Mouse (Mus musculus): ENCODE measurements around the gene Bckdha.

Gene Bckdha

DNA sequence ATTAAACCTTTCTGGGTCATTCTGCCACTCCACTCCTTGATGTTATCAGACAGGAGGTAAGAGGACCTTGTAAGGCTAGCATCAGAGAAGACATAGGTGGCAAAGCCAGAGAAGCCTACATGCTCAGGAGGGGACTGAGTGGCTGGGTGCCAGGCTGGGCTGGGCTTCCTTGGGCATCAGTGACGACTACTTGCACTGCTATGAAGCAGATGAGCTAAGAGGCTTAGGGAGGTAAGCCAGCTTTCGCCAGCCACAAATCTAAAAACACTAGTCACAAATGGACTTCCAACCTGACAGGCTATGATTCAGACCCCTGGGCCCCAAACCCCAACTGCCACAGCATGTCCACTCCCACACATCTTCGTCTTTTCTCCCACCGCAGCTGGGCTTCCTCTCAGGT is 14.2 kb downstream of the Bckdha start:
- DNase-seq (ENCODE audit: low spot score): no peak

DNA sequence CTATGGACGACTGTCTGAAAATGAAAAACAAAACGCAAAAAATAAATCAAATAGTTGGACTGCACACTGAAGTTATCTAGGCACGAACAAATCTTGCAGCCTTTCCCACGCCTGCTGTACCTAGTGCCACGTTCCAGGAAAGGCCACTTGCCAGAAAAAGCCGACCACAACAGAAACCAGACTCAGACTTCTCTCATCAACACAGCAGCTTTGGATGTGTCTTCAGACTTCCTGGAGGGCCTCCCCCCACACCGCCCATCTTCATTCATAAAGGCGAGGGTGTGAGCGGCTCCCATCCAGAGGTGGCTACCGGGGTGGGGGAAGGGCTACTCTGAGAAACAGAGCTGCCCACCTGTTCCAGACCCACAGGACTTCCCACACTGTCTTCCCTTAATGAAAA is 14.6 kb downstream of the Bckdha start:
- no peak for DNase-seq (ENCODE audit: low spot score)

DNA sequence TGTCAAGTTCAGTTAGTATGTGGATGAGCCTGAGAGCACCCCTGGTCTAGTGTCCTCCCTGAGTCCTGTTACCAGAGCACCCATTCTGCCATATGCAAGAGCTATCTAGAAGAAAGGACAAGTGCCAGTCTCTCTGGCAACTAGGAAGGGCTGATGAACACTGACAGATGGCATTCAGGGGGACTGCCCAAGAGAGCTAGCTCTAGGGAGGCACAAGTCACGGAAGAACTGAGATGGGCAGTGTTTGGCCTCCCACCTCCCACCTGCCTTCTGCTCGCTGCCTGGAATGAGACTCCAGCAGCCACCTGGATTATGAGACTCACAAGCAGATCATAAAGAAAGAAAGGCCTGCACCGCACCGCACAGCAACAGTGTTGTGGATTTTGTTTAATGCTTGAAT is 19.0 kb downstream of the Bckdha start:
- no peak for DNase-seq (ENCODE audit: low spot score)

DNA sequence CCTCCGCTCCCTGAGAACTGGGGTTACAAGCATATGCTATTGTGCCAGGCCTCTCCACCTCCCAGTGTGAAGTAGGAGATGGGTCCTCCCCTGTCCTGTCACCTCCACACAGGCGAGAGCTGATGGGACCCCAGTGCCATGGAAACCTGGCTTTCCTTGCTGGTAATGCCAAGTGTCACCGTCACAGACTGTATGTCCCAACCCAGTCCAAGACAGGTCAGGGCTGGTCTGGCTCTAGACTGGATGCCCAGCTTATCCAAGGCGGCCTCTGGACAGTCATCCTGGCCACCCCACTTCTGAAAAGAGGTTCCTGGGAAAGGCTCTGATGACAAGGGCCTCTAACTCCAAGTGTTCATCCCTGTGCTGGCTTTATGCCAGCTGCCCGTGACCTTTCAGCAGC is 21.7 kb downstream of the Bckdha start:
- no peak for DNase-seq (ENCODE audit: low spot score)

DNA sequence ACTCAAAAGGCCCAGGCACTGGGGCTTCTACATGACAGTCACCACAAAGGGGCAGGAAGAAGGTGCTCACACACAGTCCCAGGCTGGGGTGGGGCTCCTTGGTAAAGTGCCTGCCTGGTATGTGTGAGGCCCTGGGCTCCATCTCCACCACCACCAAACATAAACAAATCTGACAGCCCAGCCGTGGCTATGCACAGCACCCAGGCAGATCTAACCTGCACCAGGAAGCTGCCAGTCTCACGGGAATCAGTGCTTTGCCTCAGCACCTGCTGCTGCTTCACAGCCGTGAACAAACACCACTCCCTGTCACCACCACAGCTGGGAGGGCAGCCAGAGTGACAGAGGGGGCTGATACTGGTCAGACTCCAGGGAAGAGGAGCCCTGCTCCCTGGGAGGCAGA is 22.4 kb downstream of the Bckdha start:
- no peak for DNase-seq (ENCODE audit: low spot score)

DNA sequence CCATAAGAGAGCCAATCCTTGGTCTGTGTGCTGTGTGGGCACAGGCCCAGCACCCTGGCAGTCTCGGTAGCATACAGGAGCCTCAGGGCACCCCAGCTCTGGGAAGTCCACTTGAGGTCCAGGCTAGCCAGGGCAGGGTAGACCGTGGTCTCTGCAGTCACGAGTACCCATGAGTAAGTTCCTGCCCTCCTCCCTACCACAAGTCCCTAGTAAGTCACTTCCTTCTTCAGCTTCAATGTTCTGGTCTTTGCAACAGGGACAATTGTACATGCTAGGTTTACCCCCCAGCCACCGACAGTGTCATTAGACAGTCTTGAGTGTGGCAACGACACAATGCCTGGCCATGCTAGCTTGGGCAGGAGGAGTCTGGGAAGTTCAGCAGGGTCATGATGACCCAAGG is 26.1 kb downstream of the Bckdha start:
- no peak for DNase-seq (ENCODE audit: low spot score)

DNA sequence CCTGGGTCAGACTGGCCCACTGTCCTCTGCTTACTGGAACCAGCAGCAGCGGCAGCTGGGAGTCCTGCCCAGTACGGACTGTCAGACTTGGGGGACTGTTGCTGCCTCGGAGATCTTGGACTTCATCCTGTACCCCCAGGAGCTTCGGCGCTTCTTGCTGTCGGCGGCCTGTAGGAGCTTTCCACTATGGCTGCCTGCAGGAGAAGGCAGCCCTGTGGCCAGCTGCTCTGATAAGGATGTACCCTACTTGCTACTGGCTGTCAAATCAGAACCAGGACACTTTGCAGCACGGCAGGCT is 30.5 kb downstream of the Bckdha start:
- no peak for DNase-seq (ENCODE audit: low spot score)

DNA sequence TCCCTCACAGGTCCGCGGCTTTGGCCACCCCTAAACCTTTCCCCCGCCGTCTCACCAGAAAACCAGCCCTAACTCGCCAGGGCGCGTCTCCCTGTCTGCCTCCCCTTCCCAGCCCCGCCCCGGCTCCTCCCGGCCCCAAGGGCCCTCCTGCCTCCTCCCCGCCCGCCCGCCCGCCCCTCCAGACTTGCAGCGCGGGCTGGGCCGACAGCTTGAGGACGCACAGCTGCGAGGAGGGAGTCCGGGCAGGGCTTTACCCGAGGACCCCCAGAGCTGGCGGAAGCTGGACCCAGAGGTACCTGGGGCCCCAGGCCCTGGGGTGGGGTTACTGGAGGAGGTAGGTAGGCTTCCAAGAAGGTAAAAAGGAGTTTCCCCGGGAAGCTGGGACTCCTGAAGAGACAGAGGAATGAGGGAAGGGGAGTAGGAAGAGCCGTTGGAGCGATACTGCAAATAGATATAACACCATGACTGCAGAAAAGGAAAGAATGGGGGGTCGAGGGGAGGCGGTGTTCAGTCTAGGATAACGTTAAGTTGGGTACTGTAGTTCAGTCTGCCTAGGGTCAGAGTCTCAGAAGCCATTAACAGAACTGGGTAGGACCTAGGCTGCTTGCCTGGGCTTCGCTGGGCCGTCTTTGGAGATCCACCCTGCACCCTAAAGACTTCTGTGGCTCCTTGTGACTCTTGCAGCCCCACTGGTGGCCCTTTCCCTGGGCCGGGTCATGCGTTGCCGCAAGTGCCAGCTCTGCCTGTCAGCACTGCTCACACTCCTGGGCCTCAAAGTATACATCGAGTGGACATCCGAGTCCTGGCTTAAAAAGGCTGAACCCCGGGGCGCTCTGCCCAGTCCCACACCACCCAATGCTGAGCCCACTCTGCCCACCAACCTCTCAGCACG is 31.1 kb downstream of the Bckdha start:
- peak; percentile 80 for DNase-seq (ENCODE audit: low spot score)

DNA sequence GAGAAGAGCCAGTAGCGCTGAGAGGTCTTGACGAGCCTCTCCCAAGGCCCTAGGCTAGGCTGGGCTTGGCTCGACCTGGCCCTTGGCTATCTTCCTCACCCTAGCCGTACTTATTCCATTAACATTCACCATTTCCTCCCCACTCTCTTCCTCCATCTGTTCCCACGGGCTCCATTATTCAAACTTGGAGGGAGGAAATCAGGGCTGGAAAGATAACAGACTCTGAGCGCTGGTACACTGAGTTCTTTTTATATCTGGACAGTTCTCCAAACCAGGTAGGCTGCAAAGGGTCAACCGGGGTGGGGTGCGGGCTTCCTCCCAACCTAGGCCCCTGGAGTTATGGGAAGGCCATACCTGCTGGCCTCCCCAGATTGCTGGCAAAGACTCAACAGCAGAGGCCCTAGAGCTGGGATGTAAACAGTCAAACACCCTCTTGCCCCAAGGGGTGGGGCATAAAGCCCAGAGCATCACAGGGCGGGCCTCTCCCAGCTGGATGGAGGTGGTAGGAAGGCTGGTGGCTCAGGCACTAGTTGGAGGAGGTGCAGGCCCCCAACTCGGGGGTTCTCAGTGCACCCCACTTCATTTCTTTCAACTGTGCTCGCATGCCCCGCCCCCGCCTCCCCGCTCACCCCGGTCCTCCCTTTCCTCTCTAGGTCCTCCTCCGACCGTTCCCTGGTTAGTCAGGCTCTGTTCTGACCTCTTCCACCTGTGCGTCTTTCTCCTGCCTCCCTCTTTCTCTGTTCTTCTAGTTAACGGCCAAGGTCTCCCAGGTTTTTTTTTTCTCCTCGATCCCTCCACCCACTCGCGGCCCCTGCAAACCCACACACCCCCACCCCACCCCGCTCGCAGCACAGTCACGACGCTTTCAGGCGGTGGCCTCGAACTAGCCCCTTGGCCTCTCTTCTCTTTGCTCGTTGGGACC is 32.0 kb downstream of the Bckdha start, which contains the start of gene B3gnt8:
Gene B3gnt8 (plus strand): TSS at position 146 of the 922 bp plus-strand sequence.
- peak; percentile 50 for DNase-seq (ENCODE audit: low spot score)

DNA sequence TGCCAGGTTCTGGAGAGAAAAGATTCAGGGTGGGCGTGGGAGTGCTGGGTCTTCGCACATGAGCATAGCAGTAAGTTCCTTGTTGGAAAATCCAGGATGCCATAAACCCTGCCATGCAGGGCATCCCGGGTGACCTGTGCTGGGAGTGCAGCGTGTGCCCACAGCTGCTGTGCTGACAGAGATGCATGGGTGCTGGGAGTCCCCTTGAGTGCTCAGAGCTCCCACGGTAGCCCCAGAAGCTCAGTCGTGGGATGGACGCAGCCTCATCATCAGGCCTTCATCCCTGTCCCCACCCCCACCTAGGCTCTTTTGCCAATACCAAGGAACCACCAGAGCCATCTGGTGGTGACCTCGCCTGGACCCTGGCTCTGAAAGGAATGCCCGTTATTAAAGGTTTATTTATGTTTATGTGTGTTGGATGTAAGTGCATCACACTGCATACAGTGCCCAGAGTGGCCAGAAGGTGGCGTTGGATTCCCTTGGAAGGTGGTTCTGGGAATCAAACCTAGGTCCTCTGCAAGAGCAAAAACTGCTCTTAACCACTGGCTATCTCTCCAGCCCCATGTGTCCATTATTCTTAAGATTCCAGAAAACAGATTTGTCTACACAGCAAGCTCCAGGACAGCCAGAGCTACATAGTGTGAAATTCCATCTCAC is 33.1 kb downstream of the Bckdha start:
- no peak for DNase-seq (ENCODE audit: low spot score)

DNA sequence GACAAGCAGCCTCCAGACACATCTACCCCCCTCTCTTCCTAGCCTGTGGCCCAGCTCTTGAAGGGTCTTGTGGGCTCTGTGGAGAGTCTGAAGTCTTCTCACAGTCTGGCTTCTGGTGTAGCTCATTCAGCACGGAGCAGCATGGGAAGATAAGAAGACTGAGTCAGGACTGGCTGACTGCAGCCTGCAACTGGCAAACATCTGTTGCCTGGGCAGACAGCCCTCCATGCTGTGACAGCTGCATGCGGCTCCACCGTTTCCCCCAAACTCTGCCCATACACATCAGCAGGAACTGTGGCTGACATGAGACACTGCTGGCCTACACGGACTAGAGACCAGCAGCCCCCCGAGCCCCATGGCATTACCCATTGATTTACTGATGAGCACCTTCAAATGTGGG is 33.9 kb downstream of the Bckdha start:
- no peak for DNase-seq (ENCODE audit: low spot score)

DNA sequence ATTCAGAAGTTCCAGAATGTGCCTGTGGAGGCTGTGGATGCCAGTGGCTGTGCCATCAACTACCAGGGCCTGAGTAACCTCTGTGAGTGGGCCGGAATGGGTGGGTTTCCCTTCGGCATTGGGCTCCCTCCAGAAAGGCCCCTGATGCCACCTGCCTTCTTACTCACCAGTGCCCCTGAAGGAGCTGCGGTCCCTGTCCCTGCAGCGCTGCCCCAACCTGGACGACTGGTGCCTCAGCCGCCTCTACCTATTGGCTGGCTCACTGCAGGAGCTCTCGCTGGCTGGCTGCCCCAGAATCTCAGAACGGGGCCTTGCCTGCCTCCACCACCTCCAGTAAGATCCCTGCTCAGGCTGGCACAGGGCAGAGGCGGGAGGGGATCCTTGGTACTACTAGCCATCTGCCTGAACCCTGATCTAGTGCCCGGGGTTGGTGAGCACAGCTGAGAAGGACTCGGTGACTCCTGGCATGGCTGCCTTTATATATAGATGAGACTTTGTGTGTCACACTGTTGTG is 34.9 kb downstream of the Bckdha start:
- no peak for DNase-seq (ENCODE audit: low spot score)

DNA sequence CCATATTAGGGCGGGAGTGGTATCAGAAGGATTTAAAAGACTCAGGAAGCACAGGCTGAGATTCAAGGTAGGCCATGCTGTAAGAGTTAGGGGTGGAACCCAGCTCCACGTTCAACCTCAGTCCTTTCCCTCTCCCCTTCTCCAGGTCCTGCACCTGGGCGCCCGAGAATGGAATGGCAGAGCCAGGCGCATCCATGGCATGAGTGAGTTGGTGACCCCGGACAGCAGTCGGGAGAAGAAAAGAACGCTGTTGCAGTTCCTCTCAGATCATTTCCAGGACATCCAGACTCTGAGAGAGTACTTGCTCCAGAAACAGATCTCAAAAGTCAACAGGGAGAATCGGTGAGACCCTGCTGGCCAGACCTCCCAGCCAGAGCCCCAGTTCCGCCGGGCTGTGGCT is 38.0 kb downstream of the Bckdha start:
- no peak for DNase-seq (ENCODE audit: low spot score)

DNA sequence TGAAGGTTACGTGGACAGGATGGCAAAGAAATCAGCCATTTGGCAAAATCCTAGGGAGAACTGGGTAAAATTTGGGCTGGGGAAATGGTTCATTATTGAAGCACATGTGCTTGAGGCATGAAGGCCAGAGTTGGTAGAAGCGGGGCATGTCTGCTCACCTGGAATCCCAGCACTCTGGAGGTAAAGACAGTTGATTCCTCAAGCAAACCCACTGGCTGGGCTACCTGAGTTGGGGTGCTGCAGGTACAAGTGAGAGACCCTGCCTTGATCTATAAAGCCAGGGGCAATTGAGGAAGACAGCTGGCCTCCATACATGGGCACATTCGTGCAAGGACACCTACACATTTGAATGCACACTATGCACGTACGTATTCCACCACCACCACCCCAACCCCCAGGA is 38.7 kb downstream of the Bckdha start:
- DNase-seq (ENCODE audit: low spot score): no peak

DNA sequence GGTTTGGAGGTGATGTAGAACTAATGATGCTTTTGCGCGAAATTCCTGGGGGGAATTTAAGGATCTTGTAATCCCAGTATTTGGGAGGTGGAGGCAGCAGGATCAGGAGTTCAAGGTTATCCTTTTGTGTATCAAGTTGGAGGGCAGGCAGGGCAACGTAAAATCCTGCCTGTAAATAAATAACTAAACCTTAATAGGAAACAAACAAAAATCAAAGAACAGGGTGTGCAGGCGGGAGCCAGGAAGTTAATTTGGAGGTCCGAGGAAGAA is 39.1 kb downstream of the Bckdha start:
- no peak for DNase-seq (ENCODE audit: low spot score)

DNA sequence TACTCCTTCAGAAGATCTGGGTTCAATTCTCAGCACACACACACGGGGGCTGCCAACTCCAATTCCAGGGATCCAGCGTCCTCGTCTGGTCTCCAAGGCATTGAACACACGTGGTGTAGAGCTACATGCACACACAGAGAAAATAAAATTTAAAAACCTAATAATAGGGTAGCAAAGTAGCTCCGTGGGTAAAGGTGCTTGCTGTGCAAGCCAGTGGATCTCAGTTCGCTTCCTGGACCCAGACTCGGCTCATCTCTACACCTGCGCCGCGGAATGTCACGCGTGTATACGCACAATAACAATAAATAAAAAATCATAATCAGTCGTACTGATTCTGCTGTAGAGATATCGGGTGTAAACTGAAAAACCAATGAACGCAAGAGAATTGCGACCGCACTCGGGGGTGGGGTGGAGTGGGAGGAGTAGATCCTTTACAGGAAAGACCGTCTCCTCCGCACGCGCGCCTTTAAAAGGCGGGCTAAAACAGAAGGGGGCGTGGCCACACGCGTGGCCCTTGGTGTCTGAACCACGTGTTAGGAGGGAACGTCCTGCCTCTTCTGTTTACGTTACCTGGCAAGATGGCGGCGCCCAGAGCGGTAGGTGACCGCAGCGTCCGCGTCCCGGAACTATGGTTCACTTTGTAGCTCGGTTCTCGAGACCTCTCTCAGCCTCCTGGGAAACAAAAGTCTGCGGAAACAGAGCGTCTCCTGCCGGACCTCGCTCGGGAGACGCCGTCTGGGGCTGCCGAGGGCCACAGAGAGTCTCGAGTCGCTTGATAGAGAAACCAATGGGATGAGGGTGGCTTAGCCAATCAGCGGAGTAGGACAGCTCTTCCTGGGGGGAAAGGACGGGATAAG is 39.7 kb downstream of the Bckdha start, which contains the start of gene Dmac2:
Gene Dmac2 (plus strand): TSS at position 550 of the 857 bp plus-strand sequence.
- peak; percentile 92 for DNase-seq (ENCODE audit: low spot score)

DNA sequence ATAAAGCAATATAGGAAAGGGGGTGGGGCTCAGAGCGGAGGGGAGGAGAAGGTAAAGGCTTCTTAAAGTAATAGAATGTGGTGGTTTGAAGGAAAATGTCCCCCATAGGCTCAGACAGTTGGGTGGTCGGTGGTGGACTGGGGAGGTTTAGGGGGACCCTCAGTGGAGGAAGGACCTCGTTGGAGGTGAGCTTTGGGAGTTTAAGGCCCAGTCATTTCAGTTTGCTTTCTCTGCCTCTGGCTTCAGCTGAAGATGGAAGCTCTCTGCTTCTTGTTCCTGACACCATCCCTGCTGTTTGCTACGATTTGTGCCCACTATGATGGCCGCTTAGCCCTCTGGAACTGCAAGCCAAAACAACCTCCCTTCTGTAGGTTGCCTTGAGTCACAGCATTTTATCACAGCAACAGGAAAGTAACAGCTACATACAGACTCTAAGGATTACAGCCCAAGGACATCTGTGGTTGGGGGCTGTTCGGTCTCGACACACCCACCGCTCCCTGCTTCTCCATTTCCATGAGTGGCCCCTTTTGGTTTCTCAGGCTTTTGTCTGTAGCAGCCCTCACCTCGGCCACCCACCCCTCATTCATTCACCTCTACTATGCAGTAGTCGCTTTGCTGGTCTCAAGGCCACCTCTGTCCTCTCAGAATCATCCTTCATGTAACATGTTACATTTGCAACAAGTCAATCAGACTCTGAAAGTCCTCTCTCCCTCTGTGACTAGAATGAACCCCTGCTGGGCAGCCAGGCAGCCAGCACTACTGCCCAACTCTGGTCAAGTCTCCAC is 41.2 kb downstream of the Bckdha start:
- DNase-seq (ENCODE audit: low spot score): no peak

DNA sequence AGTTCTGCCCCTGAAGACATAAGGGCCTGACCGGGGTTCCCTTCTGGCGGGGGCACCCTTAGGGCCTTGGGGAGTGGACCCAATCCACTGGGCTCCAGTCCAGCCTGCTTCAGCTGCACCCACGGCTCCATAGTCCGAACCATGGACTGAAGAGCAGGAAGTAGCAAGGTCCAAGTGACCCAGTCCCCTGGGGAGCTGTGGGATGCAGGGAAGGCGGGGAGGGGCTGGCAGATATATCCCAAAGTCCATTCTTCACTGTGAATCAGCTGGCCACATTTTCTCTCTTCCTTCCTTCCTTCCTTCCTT is 43.1 kb downstream of the Bckdha start, which contains the start of gene Erich4:
Gene Erich4 (minus strand): TSS at position 187 of the 306 bp plus-strand sequence.
- no peak for DNase-seq (ENCODE audit: low spot score)

DNA sequence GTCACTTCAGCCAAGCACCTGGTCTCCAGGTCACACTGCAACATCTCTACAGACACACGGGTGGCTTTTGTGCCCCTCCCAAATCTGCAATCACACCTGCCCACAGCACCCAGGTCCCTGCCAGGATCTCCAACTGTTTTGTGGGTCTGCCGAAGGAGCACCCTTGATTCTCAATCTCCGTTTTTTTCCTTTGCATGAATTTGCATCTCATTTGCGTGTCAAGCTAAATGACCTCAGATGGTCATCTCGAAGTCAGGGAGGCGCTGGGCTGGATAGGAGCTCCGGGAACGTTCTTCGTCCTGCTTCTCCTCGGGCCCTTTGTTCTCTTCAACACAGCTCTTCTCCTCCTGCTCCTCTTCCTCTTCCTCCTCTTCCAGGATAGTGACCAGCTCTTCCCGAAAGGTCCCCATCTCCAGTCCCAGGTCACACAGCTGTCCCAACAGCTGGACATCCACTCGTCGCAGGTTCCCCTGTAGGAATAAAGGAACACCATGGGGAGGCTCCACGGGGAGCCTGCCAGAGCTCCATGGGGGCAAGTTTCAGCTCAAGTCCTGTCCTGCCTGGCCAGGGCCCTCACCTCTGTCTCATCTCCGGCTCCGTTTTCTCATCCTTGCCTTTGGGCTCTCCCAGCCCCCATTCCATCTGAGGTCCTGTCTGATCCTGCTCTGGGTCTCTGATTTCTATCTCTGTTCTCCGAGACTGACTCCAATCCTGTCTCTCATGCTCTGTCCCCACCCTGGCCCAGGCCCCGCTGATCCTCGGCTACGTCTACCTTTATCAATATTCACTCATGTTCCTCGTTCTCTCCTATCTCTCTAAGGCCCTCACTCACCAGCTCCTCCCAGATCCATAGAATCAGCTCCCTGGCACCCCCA is 43.7 kb downstream of the Bckdha start:
- DNase-seq (ENCODE audit: low spot score): no peak

DNA sequence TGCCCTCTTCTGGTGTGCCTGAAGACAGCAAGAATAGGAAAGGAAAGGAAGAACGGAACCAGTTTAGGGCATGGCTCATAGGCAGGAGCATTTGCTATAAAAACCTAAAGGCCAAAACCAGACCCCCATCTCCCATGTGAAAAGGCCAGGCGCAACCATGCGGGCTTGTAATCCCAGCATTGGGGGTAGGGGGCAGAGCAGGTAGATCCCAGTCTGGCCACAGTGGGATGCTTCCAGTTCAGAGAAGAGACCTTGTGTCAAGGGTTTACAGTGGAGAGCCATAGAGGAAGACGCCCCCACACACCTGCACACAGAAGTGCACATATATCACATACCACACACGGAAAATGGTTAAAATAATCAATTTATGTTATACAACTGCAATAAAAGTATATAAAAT is 44.7 kb downstream of the Bckdha start:
- DNase-seq (ENCODE audit: low spot score): no peak

All from ovary, postnatal 36 days (tissue).